Mouse (Mus musculus): Measurements from ENCODE around the gene Bcat1.

- TF ChIP-seq CTCF (IDR thresholded peaks at IDR 0.05; ENCODE audit: control insufficient read depth, insufficient read depth, low read length) (no peak), POLR2A (IDR thresholded peaks at IDR 0.05; ENCODE audit: borderline replicate concordance, control insufficient read depth, low read depth, low read length) (no peak)
Observed at GRCm38 (mm10) chr6:145114561-145114960, 38.6 kb upstream of the Bcat1 start.
